Mouse (Mus musculus) heart, adult 8-10 months (tissue): Measurements from ENCODE around the gene Ryr2. TPM values are rescaled to one million over a fixed set of nuclear protein-coding genes. Genes with fewer than 3 reads are reported as not detected.

Experiments
- DNase-seq: peaks from one replicate; pipeline ENCODE4 v3.0.0; 2022; ENCODE audit warnings: low spot score
- total RNA-seq, 4 experiments: library from RNA; stranded (reverse); gene quantifications; 2 replicates each; pipeline ENCODE4 v1.2.4; 2022

Ryr2 gene
- total RNA-seq, 4 experiments from 2014 or later, result 935 to 1,209 (median 1,093) TPM

DNA sequence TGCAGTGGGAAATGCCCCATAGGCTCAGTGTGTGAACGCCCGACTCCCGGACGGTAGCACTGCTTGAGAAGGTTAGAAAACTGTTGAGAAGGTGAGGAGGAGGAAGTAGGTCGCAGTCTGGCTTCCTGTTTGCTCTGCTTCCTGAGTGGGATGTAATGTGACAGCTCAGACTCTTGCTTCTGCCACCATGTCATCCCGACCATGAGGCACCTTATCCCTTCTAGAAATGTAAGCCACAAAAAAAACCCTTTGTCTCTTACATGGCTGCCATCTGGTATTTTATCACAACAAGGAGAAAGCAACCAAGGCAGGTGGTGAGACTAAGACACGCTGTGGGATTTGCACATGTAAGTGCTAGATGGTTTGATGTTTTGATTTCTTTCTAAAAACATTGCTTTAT, 12.2 kb downstream of the Ryr2 start:
- DNase-seq, result no peak

DNA sequence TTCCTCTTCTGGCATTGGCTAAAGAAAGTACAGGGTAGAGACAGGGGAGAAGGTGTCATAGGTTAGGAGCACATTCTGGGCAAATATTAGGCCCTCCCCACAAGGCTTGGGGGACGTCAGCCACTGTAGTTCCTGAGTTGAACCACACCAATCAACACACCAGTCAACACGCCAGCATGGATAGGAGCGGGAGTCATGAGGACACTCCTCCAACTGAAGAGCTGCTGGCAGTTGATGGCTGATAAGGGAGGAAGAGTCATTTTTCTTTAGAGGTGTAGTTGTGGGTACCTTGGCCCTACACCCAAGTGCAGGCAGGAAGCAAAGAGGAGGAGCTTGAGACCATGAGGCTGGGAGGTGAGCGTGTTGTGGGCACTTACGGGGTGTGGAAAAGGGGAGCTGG, 13.6 kb downstream of the Ryr2 start:
- no peak for DNase-seq

DNA sequence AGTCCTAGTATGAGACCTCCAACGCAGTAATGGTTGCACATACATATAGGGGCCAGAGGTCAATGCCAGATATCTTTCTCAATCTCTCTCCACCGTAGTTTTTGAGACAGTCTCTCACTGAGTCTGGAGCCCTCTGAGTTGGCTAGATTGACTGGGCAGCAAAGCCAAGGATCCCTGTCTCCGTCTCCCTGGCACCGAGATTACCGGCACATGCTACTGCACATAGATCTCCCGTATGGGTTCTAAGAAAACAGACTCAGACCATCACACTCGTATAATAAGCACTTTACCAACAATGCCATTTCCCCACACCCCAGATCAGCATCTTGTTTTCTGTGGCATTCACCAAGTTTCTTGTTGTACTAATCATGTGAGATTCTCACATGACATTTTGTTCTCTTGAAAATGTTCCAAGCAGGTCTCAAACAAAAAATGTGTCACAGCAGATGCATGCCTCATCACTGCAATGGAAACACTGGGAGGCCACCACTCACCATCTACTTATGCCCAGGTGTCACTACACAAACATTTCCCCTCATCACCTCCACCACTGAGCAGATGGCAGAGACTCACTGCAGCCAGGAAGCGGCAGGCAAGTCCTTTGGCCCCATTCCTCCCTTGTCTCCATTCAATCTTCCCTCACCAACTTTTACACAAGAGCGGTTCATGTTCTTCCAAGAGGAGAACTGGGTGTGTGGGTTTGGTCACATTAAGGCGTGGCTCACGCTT, 14.2 kb downstream of the Ryr2 start:
- no peak for DNase-seq

DNA sequence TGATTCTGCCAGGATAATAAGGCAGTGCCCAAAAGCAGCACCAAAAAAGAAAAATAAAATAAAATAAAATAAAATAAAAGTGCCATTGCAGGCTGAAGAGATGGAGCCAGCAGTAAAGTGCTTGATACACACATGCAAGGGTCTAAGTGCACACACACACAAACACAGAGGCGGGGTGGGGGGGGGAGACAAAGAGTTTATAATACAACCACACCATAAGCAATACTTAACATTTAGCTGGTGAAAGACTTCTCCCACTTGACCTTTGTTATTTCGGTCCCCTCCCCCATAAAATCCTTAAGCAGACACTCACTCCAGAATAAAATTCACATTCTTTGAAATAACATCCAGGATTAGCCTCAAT, 22.7 kb downstream of the Ryr2 start:
- no peak for DNase-seq

DNA sequence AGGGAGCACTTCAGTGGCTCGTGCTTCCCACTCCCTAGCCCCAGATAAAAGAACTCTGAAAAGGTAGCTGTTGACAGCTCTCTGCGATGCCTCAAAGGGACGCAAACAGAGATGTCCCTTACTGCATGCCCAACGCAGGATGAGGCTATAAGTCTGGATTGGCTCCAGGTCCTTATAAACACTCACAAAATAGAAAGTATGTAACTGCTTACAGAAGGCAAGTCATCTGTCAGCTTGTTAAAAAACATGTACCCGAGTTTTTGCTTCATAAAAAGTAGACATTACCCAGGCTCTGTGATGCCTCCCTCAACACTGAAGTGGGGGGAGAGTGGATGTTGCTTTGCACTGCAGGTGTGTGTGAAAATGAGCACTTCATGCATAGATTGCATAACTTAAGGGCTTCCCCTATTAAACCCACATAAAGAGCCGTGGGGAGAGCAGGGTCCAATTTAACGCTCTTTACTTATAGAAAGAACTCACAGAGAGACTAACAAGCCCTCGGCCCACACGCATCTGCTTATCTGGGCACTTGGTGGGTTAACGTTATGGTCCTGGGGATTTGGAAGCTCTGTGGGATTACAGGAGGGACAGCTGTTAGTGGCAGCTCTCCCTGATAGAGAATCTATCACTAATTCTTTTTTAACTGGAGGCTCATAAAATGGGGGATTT, 23.2 kb downstream of the Ryr2 start:
- DNase-seq, result no peak

DNA sequence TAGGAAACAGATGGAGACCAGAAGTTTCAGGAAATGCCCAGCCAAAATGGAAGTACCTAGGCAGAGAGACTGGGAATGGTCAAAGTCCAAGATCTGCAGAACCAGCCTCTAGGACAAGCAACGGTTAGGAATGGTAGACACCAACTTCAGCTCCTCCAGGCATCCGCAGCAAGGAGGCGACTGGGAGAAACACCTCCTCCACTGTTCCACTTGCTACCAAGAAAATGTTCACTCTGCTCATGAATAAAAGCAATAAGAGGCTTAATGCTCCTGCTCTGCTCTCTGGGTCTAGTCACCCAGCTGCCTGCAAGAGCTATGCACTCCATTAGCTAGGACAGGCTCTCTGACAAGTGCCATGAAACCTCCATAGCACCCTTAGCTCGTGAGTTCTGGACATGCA, 26.2 kb downstream of the Ryr2 start:
- no peak for DNase-seq

DNA sequence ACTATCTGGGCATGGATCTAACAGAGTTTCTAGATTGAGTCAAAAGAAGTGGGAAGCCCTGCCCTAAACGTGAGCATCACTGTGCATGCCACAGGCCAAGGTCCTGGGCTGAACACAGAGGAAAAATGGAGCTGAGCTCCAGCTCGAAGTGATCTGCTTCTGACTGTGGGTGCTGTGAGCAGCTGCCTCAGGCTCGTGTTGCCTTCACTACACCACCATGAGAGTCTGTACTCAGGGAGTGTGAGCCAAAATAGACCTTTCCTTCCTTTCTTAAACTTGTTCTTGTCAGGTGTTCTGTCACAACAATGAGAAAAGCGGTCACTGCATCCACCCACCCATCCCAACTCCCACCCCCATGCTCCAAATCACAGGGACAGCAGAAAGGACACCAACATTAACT, 27.2 kb downstream of the Ryr2 start:
- no peak for DNase-seq

DNA sequence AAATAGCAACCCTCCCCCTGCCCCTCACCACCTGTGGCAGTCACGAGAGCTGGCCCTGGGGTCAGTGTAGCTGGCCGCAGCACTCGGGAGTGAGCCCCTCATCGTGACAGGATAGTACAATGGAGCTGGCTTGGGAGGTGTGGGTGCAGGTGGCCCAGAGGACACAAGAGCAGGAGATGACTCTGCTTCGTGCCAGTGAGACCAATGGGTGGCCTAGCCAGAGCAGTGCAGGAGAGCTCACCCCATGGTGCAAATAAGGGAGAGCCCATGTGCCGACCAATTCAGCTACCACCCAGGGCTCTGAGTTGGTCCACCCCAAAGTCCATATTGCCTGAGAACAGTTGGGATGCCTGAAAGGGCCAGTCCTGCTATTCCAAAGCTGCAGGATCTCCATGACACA, 31.8 kb downstream of the Ryr2 start:
- no peak for DNase-seq

DNA sequence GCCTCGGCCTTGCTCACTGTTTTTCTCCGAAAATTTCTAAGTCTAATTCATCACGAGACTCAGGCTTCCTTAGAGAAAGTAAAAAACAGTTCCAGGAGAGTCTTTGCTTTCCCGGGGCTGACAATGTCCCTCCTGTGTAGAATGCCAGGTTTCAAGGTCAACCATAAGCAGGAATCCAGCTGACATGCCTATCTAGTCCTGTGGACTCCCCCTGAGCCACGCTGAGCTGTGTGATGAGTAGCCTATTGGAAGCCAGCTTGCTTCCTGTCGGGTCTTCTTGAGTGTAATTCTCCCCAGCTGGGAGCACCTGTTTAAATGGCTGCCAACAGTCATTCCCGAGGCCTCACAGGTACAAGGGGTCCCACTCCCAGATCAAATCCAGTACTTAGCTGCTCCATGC, 34.2 kb downstream of the Ryr2 start:
- DNase-seq, result no peak

DNA sequence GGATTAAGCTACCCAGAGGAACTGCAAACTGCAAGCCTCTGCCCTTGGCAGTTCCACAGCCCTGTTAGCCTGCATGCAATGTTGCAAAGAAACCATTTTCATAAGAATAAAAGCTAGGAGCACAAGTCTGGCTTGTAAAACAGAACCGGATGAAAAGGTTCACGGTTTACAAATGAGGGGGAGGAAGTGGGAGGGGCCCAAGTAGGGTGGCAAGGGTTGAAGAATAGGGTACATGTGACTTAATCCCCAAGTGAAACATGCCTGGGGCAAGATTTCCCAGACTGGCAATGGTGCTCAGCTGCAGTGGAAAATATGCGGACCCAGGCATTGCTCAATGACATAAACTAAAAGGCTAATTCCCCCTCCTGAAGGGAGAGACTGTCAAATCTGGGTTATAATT, 34.6 kb downstream of the Ryr2 start:
- DNase-seq, result no peak

DNA sequence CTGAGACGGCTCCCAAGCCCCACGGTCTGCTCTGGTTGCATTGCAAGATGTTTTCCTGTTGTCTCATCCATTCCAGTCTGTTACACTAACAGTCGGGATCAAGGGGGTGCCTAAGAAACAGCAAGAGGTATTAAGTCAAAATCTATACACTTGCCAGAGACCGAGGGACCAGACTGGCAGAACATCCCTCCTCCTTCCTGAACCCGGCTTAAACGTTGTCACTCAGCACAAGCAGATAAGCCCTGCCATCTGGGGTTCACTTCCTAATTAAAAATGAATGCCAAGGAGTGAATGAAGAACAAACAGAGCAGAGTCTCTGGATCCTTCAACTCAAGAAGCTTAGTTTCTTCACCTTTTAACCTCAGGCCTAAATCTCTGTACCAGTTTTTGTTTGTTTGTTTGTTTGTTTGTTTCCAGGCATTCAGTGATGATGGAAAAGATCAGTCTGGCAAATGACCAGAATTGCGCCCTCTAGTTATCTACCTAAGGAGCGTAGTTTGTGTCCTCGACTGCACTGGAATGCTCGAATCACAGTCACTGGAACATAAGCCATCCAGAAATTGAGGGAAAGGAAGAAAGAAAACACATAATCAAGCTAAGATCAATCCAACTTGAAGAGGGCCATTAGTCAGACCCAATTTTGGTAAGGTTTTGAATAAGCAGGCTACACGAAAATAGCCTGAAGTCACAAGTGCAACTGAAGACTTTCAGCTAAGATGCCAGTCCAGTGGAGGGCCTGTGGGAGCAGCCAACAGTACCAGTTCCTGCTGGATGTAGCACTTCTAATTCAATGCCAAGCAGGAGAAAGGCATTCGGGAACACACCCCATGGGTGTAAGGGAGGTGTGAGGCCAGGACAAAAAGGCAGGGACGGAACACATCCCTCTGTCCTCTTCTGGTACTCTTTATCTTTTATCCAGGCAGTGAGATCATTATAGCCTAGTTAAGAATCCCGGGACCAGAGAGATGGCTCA, 36.3 kb downstream of the Ryr2 start:
- no peak for DNase-seq

DNA sequence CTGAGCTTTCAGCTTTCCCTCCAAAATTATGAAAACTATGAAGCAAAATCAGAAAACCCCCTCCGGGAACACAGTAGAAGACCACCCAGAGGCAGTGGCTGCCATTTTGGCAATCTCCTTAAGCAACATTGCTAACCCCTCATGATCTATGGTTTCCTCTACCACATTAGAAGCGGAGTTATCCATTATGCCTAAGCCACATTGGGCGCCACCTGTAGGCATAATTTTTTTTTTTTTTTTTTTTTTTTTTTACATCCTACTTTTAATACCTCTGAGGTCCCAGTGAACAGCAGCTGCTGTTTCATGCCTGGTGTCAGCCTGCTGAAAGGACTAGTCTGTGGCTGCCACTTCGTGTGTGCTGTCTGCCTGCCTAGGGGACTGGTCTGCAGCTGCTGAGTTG, 42.2 kb downstream of the Ryr2 start:
- DNase-seq, result no peak

DNA sequence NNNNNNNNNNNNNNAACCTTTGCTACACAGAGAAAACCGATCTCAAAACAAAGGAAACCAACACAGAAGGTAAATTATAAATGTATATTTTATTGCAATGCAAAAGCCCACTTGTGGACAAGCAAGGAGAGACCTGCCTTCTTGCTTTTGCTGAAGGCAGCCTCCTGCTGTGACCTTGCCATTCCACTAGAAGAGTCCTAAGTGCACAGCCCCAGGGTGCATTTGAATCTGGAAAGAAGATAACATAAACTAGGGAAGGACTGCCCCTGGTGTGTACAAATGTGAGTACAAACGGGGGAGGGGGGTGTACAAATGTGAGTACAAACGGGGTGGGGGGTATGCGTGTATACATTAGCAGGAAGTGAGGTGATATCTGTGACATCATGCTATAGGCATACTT, 43.2 kb downstream of the Ryr2 start:
- no peak for DNase-seq

DNA sequence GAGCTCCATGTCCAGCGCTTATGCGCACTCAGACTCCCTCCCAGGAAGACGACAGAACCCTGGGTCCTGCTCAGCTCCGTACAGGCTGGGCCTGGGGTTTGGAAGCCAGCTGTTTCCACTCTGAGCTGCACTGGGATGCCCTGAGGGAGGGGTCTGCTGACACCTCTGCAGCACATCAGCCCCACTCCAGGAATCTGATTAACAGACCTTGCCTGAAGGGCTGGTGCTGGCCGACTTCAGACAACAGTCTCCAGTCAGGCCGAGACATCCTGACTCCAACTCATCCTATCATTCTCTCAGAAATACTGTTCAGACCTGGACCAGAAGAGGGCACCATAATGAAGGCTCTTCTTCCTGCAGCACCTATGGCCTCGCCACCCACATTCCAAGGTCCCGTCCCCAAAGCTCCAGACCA, 49.4 kb downstream of the Ryr2 start:
- DNase-seq, result no peak

DNA sequence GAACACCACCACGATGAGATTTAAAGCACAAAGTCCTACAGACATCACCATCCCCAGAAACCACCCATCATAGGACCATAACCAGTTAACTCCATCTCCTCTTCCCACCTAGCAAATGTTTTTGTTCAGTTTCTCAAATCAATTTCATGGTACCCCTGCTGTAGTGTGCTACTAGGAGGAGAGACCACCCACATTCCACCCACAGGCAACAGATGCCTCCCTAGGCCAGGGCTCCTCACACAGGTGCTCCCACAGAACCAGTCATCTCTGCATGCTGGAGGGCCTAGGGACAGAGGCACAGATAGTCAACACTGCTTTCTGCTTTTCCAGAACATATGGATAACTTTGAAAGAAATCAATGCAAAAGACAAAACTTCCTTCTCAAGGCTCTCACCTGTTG, 50.8 kb downstream of the Ryr2 start:
- DNase-seq, result no peak

DNA sequence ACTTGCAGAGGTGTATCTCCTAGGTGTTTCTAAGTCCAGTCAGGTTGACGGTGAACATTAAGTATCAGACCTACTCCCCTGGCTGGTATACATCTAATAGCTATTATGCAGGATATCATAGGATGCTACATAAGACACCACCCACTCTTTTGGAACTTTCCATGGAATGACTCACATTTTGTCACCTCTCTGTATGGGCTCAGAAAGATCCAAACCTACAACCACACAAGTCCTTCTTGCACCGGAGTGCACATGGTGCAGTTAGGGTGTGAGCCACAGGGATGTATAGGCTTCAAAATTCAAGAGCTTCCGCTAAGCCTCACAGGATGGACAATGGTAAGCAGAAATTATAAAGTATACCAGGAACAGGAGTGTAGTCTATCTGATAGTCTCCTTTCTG, 52.8 kb downstream of the Ryr2 start:
- DNase-seq, result no peak

DNA sequence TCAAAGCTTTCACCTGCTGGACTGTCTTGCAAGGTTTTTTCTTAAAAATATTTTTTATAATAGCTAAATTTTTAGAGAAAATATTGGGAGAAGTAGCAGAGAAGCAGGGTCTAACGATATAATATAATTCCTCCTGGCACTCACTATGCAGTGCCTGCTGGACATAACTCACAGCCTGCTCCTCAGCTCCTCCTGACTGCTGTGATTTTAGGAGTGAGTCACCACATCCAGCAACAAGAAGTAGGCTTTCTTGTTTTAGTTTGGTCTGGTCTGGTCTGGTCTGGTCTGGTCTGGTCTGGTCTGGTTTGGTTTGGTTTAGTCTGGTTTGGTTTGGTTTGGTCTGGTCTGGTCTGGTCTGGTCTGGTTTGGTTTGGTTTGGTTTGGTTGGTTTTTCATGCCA, 55.9 kb downstream of the Ryr2 start:
- DNase-seq, result no peak

DNA sequence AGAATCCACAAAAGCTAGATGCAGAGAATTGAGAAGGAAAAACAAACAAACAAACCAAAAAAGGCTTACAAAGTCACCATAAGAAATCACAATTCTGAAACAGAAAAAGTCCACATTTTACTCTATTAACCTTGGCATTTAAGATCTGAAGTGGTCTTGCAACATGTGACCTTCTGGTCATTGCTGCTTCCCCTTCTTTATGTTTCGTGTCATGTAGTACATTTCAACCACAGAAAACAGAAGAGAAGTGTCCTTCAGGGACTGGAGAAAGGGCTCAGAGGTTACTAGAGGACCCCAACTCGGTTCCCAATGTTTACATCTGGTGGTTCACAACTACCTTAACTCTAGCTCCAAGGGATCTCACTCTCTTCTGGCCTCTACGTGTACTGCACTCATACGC, 59.7 kb downstream of the Ryr2 start:
- DNase-seq, result no peak

DNA sequence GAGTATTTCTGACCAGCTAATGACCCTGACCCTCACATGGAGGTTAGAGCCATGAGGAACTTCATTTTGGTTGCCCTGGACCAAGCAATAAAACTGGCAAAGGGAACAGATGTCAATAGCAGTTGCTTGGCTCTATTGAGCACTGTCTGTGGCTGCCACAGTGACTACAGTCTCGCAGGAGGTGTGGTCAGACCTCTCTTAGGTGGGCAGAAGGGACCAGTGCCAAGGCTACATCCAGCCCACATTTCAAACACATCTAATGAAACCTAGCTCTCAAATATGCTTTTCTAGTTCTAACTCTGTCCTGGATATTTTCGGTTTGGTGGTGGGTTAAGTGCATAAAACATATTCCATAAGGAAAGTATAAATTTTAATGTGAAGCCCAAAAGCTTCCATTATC, 62.0 kb downstream of the Ryr2 start:
- DNase-seq, result no peak

DNA sequence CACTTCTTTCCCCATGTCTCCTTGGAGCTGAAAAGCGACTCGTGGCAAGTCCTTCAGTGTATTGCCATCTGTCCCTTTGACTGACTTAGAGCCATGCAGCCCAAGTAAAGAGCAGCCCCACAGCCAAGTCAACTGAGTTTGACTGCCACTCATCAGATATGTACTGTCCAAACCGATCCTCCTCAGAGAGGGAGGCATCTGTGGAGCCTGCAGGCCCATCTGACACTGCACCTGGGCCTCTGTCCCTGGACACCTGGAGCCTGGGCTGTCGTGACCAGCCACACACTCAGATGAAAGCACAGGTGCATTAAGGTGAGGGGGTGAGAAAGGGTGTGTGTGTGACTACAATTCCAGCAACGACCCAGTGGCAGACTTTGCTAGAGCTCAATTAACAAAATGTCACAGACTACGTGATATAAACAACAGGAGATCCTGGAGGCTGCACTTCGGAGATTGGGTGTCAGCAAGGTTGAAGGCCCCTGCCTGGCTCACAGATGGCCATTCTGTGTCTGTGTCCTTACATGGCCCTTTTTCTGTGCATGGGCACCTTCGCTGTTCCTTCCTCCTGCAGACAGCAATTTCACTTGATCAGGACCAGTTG, 63.8 kb downstream of the Ryr2 start:
- no peak for DNase-seq

DNA sequence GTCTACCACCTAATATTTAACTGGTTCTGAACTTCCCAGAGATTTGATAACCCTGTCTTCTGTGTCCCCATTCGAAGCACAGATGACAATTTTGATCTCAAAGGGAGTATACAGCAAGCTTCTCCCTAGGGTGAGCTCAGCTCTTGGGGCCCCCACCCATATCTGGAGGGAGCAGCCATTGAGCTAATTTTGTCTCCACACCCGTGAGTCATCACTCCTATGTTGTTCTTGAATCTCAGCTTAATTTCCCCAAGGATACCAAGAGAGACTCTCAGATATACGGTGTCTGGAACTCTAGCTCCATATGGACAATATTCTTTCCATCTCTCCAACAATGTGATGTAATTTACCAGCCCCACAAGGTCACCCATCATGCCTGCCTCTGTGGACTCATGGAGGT, 66.8 kb downstream of the Ryr2 start:
- no peak for DNase-seq

DNA sequence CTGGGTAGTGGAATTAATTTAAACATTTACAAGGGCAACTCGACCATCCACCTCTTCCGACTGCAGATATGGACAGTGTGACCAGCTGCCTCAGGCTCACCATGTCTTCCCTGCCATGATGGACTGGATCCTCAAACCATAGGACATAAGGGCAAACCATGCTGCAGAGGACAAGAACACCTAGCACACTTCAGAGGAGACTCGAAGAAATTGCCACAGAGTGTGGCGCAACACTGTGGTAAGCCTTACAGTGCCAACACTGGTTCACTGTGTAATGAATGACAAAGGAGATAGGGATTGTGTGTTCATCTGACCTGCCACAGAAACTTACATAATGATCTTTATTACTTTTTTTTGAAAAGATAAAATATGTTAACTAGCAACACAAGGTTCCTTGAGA, 68.1 kb downstream of the Ryr2 start:
- no peak for DNase-seq
